Mouse (Mus musculus) left cerebral cortex, adult 8-10 months (tissue): ENCODE results near the gene Cd2. TPM values are rescaled to one million over a fixed set of nuclear protein-coding genes. Genes with fewer than 3 reads are reported as not detected.

Experiments
- DNase-seq, 2 experiments: peaks; one replicate each; pipeline ENCODE4 v3.0.0; 2022; ENCODE audit warnings: low spot score in 2 of 2
- total RNA-seq, 4 experiments: library from RNA; stranded (reverse); gene quantifications; 2 replicates each; pipeline ENCODE4 v1.2.4; 2022

Gene Cd2
- under 1 TPM in 1 of 4 experiments, not detected in 3; 0.65 TPM for total RNA-seq

DNA sequence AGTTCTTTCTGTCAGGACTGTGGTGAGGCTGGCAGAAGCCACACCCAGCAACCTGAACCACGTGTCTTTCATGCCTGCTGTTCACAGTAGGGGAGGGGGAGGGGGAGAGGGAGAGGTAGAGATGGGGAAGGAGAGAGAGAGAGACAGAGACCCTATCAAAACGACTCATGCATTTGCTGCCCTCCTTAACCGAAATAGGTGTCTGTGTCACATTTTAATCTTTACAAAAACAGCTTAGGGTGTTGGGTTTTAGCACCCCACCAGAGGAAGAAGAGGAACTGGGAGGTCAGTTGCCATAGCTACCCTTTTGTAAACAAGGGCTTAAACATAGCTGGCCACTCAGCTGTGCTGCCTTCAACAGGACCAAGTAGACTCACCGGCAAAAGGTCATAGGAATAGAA is at the start of gene Cd2:
Gene Cd2 (minus strand): TSS at position 29 of the 401 bp plus-strand sequence.
- DNase-seq, result no peak

DNA sequence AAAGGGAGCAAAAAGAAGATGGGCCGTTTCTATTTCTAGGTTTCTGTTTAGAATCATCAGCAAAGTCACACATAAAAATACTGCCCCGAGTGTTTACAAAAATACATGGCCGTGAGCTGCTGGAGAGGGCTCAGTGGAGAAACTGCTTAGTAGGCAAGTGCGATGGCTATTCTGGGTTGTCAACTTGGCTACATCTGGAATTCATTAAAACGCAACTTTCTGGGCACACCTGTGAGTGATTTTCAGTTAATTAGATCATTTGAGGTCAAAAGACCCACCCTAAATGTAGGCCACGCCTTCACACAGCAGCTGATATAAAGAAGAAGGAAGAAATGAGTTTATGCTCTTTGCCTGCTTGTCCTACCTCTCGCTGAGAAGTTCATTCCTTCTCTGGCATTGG is 40.9 kb upstream of the Cd2 start:
- no peak for DNase-seq

DNA sequence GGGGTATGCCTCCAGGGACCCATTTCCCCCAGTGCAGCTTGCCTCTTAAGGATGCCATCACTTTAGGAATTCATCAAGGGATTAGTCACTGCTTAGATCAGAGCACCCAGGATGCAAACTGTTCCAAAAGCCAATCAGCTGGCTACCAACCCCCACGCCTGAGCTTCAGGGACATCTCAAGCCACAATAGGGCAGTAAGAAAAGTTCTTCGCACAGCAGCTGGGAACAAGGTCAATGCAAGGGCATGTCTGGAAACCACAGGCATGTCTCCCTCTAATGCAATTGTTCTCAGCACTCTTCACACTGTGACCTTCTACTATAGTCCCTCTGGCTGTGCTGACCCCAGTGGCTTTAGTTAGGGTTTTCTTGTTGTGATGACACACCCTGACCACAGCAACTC is 39.5 kb upstream of the Cd2 start:
- no peak for DNase-seq

DNA sequence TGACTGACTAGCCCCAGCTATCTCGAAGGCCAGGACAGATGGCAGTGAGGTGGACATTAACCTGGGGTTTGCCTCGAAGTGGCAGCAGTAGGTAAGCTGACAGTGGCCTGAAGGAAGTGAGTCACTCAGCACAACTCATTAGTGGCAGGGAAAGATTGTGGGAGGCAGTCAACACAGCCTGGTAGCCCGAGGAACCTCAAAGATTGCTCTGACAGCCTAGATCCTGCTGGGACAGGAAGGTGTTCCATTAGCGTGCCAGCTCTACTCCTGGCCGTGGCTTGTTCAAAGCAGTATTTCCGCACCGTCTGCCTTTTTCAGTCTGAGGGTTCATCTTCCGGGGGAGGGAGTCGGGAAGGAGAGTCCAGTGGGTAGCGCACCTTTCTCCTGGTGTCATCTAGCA is 34.7 kb upstream of the Cd2 start:
- DNase-seq, result no peak

DNA sequence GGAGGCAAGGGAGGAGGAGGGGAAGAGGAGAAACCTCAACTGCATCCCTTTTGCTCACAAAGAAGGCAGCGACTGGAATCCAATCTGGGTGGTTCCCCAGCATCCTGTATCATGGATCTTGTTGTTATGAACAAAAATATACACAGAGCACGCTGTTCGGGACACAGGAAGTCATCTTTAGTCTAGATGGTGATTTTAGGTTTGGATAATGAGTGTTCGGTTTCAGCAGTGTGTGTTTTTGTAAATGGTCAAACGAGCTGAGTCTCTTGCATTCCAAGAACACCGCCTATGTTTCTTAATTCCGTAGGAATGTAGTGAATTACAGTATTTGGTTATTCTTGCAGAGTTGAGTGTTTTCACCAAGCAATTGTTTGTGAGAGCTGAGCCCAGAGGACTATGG is 33.1 kb upstream of the Cd2 start:
- no peak for DNase-seq

DNA sequence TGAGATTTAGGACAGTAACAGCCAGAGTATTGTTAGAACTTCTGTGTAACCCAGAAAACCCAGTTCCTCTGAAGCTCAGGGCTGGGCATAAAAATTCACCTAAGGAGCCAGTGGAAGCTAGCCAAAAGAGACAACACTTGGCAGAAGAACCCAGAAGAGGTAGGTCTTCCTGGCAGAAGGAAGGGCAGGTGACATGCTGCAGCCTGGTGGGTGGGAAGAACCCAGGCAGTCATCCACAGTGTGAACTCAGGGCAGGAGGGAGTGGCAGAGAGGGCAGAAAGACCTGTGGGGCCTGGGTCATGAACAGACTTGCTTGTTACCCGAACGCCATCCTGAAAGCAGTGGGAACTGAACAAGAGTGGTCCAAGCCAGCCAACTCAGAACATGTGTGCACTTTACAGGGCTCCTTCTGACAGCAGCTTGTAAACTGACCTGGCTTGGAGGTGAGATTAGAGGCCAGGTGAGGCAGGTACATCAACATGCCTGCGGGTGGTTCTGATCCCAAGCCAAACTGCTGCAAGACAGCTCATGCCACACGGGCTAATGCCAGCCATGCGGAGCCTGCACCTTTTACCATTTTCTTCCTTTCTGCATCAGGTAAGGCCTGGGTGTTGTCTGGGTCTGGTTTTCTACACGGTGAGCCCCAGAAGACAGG is 30.9 kb upstream of the Cd2 start:
- DNase-seq, result no peak

DNA sequence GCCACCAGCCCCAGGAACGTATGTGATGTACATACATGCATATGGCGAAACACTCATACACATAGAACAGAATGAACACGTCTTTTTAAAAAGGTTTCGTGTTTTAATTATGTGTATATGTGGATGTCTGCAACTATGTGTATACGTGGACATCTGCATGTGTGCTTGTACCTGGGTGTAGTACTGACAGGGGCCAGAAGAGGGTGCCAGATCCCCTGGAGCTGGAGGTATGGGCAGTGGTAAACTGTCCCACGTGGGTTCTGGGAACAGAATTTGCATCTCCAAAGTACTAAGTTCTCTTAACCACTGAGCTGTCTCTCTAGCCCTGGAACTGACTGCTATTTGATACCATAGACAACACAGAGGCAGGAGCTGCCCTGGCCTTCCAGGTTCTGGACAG is 30.4 kb upstream of the Cd2 start:
- DNase-seq, result no peak

DNA sequence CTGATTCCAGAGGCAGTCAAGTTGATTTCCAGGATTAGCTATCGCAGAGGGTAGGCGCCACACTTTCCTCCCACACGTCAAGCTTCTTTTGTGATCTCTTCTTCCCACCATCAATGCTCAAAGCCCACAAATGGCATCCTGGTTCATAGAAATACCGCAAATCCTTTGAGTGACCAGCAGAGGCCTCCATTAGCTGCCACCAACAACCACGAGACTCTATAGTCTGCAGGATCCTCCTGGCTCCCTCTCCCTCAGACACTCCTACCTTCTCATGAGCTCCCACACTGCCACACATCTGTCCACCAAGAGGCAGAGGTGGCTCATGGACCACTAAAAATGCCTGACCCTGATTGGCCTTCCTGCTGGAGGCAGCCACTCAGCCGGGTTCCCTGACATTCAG is 27.2 kb upstream of the Cd2 start:
- no peak for DNase-seq

DNA sequence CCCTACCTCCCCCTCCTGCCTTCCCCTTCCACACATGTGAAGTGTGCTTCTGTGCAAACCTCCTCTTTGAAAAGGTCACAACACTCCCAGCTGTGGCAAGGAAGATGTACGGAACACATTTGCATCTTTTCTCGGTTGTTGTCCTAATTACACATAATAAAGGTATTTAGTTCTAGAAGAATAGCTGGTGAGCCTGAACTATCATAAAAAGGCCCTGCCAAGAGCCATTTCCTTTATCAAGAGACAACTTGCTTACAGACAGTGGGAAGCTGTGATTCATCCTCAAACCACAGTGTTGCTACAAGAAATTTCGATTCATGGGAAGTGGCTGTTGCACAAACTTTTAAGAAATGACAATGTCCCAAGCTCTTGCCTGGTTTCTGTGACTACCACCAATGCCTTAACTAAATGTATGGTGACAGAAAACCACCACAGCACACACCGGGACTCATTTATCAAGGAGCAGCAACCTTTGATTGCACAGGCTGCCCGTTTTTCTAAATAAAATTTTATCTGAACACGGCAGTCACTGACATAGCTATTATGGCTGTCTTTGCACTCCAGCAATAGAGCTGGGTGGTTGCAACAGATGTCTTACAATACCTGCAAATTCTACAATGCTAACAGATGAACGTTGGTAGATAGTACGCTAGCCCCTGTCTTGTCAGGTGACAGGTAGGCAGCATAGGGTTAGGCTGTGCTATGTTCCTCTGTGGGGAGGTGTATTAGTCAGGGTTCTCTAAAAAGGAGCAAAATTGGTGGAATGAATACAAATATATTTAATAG is 25.7 kb upstream of the Cd2 start:
- DNase-seq, result no peak

DNA sequence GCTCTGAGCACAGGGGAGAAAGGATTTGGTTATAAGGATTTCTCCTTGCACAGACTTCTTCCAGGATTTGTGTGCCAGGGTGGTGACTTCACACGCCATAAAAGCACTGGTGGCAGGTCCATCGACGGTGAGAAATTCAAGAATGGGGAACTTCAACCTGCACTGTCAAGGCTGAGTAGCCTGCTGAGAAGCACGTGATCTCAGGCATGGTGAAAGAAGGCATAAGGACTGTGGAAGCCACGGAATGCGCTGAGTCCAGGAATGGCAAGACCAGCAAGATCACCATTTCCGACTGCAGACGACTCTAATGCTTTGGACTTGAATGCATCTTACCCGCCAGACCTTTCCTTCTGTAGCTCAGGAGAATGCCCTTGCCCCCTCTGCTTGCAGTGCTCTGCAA is 23.2 kb upstream of the Cd2 start:
- no peak for DNase-seq

DNA sequence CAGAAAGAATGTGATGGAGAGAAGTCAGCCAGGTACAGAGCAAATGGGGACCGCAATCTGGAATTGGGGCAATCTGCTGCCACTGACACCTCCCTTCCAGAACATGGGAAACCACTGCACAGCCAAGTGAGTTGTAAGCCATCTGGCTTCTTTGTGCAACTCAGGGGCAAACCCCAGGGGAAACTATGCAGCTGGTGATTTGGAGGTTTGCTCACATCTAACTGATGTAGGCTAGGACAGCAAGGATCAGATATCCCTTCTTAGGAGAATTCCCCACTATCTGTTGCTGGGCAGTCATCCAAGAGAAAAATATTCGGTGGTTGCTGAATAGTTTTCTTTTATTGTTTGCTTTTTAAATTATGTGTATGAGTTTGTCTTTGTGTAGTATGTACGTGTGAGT is 21.9 kb upstream of the Cd2 start:
- no peak for DNase-seq

DNA sequence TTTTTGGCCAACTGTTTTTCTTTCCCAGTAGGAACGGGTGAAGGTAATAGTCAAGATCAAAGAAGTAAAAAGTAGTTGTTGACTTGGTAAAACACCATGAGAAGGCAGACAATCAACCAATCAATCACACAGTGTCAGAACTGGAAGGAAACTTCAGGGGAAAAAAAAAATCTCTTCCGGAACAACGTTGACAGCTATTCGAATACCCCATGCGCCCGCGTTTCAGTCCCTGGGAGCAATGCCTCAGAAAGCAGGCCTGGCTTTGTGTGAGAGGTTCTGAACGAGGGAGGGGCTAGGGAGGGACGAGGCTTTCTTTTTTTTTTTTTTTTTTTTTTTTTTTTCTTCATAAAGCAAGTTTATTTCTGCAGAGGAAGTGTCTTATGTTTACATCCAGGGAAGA is 18.4 kb upstream of the Cd2 start:
- no peak for DNase-seq

DNA sequence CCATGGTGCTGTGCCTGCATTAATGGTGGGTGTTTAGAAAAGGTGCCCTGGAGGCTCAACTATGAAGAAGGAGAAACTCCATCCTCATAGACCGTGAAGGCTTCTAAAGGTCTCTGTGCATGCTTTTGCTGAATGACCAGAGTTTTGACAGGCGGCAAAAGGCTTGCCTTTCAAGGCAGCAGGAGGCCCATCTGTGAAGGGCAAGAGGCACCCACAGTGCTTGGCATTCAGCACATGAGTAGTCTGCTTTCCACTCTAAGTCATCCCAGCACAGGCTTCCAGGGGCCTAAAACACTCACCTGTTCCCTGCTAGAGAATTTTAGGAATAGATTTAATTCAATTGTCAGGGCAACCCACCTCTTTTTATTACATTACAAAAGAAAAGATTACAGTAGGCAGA is 17.3 kb upstream of the Cd2 start:
- DNase-seq, result no peak

DNA sequence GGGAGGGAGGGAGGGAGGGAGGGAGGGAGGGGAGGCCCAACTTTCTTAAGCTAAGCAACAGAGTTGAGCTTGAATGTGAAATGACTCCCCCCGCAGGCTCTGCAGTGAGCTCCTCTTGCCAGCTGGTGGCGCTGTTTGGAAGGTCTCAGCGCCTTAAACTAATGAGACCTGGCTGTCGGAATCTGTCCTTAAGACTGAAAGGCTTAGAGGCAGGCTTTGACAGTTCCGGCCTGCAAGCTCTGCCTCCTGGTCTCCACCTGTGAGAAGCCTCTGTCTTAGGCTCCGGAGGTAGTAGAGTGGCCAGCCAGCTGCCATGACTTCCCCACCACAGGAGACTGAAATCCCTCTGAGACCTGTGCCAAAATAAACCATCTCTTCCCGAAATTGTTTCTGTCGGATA is 16.4 kb upstream of the Cd2 start:
- peak in 1 of 2 experiments; percentile 62 for DNase-seq

DNA sequence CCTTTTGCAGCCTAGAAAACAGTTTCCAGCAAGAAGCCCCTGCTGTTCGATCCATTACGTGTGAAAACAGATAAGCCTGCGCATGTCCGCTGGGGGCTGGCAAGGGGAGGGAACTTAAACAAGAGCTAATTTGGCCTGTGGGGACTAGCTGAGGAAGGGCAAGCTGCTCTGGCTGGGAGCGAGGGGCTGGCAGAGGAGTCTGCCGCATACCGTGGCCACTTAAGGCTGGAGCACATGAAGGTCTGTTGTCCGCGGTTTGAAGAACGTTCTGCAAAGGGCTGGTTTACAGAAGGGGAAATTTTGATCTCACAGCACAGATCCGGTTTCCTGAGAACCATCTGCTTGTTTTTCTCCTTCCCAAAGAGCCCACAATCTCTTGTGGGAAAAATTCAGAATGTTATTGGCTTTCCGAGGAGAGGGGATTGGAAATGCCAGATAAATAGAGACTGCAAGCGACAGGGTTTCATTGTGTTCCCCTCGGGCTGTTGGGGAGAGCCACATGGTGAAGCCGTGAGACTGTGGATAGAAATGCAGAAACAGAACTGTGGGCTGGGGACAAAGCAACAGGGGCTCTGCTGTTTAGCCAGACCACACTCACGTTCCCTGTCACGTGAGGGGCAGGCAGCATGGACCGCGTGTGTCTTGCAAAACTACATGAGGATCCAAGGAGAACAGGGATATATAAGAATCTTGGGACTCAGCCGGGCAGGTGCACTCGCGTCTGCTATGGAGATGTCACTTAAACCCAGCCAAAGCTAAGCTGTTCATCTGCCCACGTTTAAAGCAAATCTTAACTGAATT is 12.7 kb upstream of the Cd2 start:
- DNase-seq, result peak in 1 of 2 experiments; percentile 55

DNA sequence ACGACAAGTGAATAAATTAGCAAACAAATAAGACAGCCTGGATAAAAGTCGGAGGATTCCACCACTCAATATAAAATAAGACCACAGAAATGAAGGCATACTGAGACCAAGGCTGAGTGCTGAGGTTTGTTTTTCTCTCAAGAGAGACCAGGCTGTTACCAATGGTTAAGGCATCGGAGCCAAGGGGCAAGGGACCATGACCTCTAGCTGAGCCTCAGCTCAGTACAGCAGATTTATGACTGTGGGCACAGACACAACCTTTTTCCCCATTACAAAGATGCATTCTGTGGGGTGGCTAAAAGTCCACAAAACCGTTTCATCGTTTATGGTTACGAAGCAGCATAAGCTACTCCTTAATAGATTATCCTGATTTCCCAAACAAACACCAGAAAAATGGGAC is 11.9 kb upstream of the Cd2 start:
- no peak for DNase-seq

DNA sequence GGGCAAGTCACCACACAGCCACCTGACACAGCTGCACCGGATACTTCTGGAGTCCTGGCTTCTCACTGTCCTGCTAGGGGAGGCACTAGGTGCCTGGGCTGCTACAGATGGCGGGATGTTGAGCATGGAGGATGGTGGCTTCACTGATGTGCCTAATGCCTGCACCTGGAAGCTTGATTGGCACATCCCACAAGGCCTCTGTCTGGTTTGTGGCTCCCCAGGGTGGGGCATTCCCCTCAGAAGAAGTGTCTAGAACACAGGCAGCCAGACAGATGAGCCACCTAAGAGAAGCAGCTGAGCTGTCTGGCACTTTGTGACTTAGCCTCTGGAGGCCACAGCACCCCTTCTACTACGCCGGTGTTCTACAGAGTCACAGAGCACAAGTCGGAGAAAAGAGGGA is 9.5 kb upstream of the Cd2 start:
- no peak for DNase-seq

DNA sequence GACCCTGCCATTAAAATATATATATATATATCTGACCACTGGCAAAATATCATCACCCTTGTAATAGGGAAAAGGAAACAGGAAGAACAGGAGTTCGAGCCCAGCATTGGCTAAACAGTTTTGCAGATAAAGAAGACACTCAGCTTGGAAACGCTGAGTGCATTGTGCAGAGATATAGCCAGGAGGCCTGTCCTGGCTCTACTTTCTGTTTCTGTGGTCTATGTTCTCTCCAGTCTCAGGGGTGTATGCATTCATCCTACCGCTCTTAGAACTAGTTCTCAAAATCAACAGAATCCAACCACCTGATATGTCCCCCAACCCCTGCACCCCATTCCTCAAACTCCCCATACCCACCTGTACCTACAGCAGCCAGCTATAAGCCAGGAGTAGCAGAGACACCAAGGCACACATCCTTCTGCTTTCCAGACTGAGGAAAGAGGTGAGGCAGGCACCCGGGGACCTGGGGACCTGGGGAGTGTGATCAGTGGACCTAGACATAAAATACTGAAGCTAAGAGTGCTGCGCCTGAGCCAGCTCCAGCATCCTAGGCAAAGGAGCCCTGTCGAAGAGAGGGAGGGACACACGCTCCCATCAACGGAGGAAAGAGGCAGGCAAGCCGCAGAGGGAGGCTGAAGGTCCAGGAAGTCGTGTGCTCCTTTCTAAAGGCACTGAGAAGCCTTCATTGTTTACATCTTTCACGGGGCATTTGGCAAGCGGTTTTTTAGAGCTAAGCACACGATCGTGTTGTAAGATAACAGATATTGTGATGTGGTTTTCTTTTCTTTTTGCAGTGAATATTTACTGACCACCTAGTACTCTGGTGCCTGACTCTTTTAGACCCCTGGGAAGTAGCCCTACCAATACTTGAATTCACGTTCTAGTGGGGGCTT is 8.4 kb upstream of the Cd2 start:
- DNase-seq, result no peak

DNA sequence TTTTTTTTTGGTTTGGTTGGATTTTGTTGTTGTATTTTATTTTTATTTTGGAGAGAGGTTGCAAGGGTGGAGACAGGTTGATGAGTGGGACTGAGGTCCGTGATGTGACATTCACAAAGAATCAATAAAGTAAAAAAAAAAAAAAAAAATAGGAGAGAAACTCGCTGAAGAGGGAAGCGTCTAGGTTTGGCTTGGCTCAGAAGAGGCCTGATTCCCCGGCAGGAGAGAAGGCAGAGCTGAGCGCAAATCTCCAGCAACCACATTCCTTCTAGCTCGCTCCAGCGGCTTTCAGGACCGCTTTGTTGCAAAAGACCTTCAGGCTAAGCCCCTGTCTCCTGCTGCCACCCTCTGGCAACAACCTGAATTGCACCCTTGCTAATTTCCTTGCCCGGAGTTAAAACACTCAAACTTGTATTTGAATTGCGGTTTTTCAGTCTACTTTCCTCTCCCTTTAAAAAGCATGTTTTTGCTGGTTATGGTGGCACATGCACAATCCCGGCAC is 7.7 kb upstream of the Cd2 start:
- DNase-seq, result peak; percentile 72 to 99

DNA sequence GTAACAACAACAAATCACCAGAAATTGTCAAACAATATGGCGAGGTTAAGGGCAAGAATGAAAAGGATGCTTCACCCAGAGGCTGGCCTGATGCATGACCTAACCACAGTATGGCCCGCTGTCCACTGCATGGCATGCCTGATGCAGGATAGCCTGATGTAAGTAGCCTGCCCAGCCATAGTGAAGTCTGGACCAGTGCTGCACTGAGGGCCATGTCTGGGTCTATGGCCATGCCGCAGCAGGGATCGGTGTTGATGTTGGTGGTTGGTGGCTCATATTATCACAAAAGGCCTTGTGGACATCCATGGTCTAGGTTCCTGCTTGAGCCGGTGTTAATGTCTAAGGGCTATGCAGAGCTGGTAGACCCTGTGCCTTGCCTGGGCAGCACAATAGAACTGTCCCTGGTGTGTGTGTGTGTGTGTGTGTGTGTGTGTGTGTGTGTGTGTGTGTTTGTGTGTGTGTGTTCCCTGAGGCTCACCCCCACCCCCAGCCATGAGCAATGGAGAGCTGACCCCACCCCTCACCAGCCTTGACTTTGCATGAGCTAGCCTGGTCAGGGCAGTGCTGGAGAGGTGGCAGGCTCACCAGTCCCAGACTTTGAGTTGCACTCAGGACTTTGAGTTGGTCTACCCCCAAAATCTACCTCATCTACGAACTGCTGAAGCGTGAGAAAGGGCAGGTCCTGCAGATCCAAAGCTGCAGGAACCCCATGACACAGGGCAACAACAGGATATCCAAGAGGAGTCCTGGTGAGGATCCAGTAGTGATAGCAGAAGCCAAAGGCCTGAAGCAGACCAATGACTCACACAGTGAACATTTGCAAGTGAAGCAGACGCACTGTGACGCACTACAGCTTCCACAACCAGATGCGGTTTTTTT is 7.0 kb upstream of the Cd2 start:
- DNase-seq, result no peak
